Mouse (Mus musculus) left cerebral cortex, adult 9 months (tissue): ENCODE measurements at regions not wholly inside any gene's neighbourhood (a gene's known extent, or its start where the extent isn't known, plus 50 kb on each side); places are given as distances from the start of the nearest gene placed in this dataset.

ENCODE experiments used
- DNase-seq, 2 experiments: peaks; one replicate each; pipeline ENCODE4 v3.0.0; 2022; ENCODE audit warnings: low spot score in 2 of 2

DNA sequence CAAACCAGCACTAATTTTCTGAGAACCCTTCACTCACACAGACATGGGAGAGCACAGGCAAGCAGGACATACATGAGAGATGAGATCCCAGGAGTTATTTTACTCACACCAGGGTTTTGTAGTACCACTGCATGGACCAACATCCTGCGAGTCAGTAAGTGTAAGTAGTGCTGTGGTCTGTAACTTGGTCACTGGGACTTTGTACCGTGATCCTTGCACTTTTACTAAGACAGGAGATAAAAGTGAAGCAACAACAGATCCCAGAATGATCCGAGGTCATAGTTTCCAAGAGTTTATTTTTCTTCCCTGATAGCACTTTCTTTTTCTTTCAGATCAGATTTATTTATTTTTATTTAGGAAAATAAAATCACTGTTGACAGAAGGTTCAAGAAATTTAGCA lies 54.1 kb upstream of the Mtap start:
- DNase-seq: no peak

GRCm38 (mm10) chr4:89078485-89078884 lies 58.4 kb upstream of the Mtap start:
- no peak for DNase-seq

DNA sequence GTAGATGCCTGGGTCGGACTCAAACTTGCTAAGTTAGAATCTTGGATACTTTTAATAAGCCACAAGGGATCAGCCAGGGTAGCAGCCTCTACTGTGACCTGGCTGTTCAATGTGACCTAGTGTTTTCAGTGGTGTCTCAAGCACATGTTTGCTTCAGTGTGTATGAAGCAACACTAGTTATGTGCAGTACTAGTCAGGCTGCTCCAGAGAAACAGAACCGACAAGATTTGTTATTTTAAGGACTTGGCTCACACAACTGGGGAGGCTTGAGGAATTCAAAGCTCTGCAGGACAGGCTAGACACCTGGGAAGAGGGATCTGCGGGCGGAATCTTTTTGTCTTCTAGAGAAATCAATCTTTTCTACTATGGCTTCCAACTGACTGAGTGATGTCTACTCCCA lies 62.2 kb upstream of the Mtap start:
- no peak for DNase-seq

- no peak for DNase-seq
Observed at GRCm38 (mm10) chr4:89070430-89070829, 66.5 kb upstream of the Mtap start.

- DNase-seq: no peak
Observed at GRCm38 (mm10) chr4:89064401-89064800, 72.5 kb upstream of the Mtap start.

DNA sequence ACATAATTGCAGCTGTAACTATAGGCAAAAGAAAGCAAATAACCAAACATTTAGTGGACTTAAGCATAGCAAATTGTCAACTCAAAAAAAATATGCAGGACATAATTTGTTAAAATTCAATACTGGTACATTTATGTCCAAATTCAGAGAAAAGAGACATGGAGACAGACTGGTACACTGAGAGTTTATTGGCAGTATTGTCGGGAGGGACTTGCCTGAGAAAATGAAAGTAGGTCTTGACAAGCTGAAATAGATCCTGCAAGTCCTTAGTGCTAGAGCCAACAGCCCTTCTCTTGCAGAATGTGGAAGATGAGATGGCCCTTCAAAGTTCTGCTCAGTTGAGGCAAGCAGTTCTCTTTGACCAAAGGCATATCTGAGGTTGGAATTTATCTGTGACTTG lies 74.5 kb upstream of the Mtap start:
- DNase-seq: no peak

DNA sequence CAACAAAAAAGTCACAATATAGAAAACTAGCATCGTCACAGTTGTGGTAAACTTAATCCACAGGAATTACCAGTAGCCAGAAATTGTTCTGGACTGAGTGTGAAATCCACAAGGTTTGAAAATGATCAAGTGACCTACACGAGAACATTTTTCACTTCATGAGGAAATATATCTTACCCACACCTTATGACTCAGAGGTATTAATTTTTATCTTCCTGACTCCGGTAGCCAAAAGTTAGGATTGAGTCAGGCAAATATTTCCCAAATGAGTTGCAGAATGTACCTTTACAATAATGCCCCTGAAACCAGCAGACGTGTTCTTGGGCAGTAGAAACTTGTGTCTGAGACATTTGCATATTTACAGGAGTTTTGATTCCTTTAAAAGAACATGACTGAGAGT lies 75.3 kb upstream of the Mtap start:
- DNase-seq: no peak

DNA sequence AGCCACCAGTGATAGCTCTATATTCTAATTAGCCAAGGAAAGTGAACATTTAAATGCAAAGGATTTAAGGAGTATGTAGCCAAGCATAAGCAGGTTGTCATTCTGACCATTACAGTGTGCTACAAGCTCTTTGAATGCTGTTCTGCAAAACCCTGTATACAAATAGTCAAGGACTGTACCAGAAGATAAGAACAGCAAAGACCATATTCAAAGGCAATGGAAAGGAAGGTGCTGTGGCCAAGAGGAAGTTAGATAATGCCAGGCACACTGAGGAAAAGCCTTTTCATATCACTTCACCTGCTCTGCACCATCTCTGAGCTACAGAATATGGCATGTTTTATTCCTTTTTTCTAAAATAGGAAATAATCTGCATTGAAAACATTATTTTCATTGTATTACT lies 79.3 kb upstream of the Mtap start:
- no peak for DNase-seq

DNA sequence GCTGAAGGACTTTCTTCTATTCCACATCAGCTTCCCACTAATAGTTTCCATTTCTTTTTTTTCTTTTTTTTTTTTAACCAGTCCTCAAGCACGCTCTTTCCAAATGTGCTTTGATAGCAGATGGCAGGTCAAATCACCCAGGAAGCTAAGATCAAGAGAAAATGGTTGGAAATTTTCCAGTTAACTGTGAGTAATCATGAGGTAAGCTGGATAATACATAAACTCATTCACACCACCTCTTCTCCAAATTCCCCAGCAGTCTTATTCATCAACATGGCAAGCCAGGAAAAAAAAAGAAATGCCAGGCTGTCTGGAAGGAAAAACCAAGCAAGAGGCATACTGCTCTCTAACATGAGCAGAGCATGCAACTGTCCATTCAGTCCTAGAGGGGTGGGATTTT lies 79.8 kb upstream of the Mtap start:
- no peak for DNase-seq

- DNase-seq: no peak
Observed at GRCm38 (mm10) chr4:89055969-89056368, 81.0 kb upstream of the Mtap start.

DNA sequence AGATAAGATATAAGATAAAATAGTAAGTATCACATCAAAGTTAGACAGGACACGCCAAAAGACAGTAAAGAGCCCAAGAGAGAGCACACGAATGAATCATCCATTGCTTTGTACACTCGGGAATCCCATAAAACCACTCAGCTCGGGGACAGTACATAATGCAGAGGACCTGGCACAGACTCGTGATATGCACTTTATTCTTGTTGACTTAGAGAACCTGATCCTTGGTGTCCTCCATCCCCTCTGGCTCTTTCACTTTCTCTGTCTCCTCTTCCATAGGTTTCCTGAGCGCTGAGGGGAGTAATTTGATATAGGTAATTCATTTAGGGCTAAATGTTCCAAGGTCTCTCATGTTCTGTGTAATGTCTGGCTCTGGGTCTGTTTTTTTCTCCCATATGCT lies 83.3 kb upstream of the Mtap start:
- DNase-seq: no peak

- no peak for DNase-seq
Observed at GRCm38 (mm10) chr4:89051897-89052296, 85.0 kb upstream of the Mtap start.

DNA sequence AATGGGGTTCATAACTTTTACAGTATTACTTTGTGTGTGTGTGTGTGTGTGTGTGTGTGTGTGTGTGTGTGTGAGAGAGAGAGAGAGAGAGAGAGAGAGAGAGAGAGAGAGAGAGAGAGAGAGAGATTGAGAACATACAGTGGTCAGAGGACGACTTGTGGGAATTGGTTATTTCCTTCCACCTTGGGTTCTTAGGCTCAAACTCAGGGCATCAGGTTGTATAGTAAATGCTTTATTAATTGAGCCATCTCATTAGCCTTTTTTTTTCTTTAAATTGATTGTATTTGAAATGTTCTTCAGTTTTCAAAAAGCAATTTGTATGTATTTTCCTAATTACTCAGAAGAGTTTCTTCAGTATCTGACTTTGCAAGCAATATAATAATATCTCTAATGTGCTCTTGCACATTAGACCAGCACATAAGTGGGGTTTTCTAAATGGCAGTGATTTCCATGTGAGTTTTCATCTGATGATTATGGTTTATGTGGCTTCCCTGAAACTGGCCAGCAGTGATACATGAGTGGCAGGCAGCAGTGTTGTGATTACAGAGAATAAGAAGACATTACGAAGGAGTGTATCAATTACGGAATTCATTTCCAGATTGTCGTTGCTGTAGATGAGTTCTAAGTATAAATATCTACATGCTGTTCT lies 86.2 kb upstream of the Mtap start:
- DNase-seq: no peak

GRCm38 (mm10) chr4:89049592-89050440 lies 87.1 kb upstream of the Mtap start:
- no peak for DNase-seq

GRCm38 (mm10) chr4:89044516-89044915 lies 92.4 kb upstream of the Mtap start:
- DNase-seq: no peak

- DNase-seq: no peak
Observed at GRCm38 (mm10) chr4:89043982-89044381, 92.9 kb upstream of the Mtap start.

- peak in 1 of 2 experiments; percentile 12 for DNase-seq
Observed at GRCm38 (mm10) chr4:89040856-89041255, 96.1 kb upstream of the Mtap start.

DNA sequence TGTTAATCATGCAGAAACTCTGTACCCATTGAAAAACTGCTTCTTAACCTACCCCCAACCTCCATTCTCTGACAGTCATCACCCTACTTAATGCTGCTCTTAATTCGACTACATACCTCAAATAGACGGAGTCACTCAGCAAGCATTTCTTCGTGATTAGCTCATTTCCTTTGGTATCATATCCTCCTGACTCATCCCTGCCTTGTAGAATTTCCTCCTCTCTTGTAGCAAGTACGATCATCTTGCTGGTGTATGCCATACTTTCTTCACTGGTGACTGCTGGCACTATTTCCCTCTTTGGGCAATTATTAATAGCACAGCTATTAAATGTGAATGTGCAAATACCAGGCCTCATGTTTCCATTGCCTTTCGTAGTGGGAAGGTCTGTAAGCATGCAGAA lies 98.0 kb upstream of the Mtap start:
- DNase-seq: no peak

DNA sequence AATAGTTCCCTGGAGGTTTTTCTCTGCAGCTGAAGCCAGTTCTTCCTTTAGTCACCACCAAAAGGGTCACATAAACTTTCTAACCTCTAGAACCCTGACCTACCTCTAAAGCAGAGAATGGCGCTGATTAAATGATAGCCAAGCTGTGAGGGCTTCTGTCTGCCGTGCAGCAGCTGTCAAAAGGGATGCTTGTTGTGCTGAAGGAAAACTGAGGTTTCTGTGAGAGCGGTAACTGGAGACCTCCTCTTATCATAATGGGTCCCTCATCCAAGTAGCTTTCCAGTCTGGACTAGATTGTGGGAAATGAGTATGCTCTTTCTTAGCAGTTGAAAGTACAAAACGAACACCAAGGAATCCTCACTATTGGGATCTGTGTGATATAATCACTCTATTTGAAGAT lies 98.8 kb upstream of the Mtap start:
- DNase-seq: no peak

DNA sequence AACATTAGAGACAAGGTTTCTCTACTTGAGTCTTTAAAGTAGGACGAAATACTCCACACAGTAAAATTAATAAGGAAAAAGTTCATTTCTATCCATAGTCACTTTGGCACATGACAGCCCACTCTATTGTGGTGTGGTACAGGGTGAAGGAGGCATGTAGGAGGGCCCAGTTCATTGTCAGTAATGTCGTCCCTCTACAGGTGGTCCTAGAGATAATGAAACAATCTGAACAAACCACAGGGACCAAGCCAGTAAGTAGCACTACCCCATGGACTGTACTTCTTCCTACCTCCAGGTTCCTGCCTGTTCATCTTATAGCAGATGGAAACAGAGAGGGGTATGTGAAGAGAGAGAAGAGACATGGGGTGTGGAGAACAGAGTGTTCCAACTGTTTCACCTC lies 102.1 kb upstream of the Mtap start:
- no peak for DNase-seq

DNA sequence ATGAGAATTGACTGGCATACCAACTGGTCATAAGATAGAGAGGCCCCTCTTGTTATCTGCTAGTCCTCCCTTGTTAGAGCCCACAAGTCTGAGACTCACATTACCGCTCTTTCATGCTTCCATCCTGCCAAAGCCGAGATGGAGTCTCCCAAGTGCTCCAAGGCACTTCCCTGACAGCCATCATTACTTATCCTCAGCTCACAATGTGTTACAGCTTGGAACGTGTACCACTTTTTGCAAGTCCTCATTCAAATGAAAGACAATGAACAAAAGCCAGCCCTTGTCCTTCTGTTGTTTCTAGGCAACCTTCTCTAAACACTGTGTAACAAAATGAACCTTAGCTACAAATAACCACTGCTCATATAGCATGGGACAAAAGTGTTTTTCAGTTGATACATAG lies 102.6 kb upstream of the Mtap start:
- DNase-seq: no peak

DNA sequence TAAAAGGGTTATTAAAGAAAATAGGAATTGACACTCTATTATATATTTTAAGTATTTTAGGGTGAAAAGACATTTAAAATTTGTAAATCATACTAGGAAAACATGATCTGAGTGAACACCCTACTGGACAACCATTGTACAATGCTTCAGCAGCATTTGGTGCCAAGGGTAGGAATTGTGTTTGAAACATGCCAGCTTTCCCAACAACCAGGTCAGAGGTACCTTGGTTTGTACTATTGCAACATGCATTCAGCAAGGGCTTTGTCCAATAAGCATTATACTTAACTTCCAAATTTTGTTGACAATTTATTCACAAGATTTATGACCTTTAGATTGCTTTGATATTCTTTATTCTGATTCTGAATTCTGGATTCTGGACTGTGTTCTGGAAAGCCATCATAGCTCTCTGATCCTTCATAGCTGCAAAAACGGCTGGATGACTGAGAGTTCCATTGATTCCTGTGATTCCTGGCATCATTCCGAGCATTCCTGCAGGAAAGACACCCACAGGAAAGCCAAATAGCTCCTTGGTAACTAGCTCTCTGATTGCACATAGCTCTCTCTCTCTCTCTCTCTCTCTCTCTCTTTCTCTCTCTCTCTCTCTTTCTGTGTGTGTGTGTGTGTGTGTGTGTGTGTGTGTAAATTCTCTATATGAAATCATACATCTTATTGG lies 124.1 kb upstream of the Mtap start:
- DNase-seq: no peak

- no peak for DNase-seq
Observed at GRCm38 (mm10) chr4:89008561-89008960, 128.4 kb upstream of the Mtap start.
